Mouse (Mus musculus) liver, adult (tissue): ENCODE measurements around the gene Pcdh7.

Experiments used
- GATA4 ChIP-seq: IDR thresholded peaks from 2 replicates; pipeline ENCODE4 v1.6.1; 2014; ENCODE audit warnings: mild to moderate bottlenecking, low read length; ENCODE audit not compliant: insufficient replicate concordance

Gene Pcdh7

GRCm38 (mm10) chr5:57717906-57718875 is at the start of gene Pcdh7:
Gene Pcdh7, plus strand, starts transcription at chr5:57717967.
- no peak for TF ChIP-seq GATA4

DNA sequence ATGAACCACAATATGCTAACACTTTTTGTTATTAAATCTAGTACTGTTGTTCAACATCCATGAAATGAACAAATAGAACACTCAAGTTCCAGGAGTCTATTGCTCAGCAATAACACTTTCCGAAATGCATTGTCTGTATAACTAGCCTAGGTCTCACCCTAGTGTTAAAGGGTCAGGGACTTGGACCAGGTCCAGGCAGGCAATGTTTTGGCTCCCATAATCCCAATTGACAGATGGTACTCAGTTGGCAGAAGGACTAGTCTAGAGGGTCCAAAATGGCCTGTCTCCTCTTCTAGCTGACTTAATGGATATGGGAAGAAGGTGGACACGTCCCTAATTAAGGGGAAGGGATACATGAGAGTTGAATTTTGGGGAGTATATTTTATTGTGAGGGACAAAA is 9.4 kb upstream of the Pcdh7 start:
- no peak for TF ChIP-seq GATA4

DNA sequence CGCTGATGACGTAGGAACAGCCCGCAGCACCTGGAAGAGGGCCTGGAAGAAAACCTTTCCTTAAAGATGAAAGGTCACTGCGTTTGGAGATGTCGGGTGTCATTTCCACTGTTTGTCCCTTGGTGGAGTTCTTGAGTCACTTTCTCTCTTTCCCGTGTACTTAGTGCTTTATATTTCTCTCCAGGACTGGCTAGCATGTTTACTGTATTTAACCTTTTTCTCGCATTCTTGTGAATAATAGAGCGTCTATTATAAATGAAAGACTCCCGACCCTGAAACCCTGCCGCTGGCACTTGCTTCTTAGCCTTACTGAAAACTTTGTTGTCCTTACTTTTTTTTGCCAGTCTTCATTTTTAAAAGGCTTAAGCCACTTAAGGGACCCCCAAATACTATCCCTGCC is 3.8 kb upstream of the Pcdh7 start:
- no peak for TF ChIP-seq GATA4

DNA sequence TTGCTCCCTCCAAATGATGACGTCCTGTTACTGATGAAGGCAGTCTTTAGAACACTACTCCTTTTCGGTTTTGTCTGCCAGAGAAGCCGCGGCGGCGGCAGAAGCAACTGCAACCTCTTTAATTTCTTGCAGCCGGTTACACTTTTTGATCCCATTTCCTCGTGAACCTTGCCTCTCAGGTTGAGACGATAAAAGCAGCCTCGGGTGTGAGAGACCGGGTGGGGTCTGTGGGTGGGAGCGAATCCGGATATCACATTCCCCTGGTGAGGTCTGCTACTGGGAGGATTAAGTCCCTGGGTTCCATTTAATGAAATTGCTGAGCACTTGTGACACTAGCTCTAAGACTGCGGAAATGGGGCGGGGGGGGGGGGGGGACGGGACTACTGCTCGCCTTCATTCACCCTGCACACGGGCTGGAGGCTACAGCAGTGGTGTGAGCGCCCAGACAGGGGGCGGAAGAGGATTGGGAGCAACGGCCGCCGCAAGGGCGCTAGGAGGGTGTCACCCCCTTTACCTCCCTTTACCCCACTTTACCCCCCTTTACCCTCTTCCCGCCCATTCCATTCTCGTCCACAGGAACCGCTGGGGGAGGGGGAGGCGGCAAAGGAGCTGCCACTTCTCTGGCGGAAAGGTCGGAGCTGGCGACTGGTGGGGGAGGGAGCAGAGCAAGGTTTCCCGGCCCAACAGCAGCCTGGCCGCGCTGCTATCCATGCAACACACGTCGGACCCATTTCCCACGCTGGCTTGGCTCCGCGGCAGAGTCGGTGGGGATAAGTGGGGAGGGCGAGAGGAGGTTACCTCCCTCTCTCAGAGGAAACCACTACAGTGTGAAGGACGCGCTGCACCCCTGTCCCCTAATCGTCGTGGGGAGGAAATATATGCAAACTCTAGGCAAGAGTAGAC is 2.9 kb upstream of the Pcdh7 start:
- TF ChIP-seq GATA4, result no peak

GRCm38 (mm10) chr5:57715524-57716400 is 2.0 kb upstream of the Pcdh7 start:
- no peak for TF ChIP-seq GATA4

DNA sequence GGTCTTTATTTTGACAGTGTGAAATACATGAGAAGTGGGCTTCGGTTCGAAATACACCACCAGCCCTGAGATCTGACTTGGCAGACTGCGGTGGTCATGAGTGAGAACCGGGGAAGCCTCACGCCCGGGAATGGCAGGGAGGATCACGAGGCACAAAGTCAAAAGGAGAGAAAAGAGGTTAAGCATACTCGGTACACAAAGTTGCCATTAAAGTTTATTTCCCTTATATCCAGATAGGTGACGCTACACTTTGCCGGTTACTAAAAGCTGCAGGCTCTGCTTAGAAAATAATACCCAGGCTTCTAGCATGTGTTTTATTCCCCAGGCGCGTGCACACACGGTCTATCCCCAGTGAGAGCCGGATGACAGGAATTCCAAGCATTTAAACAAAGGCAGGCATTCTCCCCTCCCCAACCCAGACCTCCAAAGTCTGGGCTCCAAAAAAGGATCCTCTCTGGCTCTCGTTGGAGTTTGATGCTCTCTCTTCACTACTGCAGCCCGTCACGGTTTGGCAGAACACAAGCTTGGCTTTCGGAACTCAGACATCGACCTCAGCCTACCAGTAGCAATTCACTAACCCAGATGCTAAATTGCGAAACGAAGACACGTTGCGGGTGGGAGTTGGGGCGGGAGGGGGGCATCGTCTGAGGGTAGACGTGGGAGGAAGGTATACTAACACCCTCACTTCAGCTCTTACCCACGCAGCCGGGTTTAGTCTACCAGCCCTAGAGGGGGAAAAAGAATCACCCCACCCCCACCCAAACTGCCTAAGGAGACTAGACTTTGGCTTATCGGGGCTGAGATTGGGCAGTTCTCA is 1.1 kb upstream of the Pcdh7 start:
- TF ChIP-seq GATA4, result no peak

GRCm38 (mm10) chr5:57717238-57717905 is 395 bp upstream of the Pcdh7 start:
- no peak for TF ChIP-seq GATA4

DNA sequence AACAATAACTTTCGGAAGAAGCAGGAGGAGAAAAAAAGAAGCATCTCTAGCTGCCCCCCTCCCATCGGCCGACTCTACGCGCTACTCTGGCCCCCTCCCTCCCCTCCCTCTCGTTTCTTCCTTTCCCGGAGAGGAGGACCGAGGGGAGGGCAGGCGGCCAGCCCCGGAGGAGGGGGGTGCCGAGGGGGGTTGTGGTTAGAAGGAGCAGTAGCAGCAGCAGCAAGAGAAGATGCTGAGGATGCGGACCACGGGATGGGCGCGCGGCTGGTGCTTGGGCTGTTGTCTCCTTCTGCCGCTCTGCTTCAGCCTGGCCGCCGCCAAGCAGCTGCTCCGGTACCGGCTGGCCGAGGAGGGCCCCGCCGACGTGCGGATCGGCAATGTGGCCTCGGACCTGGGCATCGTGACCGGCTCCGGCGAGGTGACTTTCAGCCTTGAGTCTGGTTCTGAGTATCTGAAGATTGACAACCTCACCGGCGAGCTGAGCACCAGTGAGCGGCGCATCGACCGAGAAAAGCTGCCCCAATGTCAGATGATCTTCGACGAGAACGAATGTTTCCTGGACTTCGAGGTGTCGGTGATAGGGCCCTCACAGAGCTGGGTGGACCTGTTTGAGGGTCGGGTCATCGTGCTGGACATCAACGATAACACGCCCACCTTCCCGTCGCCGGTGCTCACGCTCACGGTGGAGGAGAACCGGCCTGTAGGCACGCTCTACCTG is 1.3 kb downstream of the Pcdh7 start:
- no peak for TF ChIP-seq GATA4

DNA sequence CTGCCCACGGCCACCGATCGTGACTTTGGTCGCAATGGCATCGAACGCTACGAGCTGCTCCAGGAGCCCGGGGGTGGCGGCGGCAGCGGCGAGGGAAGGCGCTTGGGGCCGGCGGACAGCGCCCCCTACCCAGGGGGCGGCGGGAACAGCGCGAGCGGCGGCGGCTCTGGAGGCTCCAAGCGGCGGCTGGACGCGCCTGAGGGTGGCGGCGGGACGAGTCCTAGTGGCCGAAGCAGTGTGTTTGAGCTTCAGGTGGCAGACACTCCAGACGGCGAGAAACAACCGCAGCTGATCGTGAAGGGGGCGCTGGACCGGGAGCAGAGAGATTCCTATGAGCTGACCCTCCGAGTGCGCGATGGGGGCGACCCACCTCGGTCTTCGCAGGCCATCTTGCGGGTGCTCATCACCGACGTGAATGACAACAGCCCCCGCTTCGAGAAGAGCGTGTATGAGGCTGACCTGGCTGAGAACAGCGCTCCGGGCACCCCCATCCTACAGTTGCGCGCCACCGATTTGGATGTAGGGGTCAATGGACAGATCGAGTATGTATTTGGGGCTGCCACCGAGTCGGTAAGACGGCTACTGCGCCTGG is 1.9 kb downstream of the Pcdh7 start:
- TF ChIP-seq GATA4, result no peak

GRCm38 (mm10) chr5:57720206-57720880 is 2.6 kb downstream of the Pcdh7 start:
- TF ChIP-seq GATA4, result no peak

DNA sequence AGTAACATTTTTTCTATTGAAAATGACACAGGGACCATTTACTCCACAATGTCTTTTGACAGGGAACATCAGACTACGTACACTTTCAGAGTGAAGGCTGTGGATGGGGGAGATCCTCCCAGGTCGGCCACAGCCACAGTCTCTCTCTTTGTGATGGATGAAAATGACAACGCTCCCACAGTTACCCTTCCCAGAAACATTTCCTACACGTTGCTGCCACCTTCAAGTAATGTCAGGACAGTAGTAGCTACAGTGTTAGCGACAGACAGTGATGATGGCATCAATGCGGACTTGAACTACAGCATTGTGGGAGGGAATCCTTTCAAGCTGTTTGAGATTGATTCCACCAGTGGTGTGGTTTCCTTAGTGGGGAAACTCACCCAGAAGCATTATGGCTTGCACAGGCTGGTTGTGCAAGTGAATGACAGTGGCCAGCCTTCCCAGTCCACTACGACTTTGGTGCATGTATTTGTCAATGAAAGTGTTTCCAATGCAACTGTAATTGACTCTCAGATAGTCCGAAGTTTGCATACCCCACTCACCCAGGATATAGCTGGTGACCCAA is 3.5 kb downstream of the Pcdh7 start:
- TF ChIP-seq GATA4, result no peak

DNA sequence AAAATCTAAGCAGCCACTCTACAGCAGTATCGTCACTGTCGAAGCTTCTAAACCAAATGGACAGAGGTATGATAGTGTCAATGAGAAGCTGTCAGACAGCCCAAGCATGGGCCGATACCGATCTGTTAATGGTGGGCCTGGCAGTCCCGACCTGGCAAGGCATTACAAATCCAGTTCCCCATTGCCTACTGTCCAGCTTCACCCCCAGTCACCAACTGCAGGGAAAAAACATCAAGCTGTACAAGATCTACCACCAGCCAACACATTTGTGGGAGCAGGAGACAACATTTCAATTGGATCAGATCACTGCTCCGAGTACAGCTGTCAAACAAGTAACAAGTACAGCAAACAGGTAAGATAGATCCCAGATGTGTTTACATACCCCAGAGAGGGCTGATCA is 4.2 kb downstream of the Pcdh7 start:
- TF ChIP-seq GATA4, result no peak
